Mouse (Mus musculus): ENCODE results near the gene Epb41l2. TPM values are rescaled to one million over a fixed set of nuclear protein-coding genes. Genes with fewer than 3 reads are reported as not detected.

Epb41l2 gene
- total RNA-seq, 4 experiments from 2014 or later, result 104 to 132 (median 122) TPM

GRCm38 (mm10) chr10:25365158-25365557, 5.6 kb downstream of the Epb41l2 start:
- no peak for DNase-seq (ENCODE audit: low spot score in 2 of 2)

DNA sequence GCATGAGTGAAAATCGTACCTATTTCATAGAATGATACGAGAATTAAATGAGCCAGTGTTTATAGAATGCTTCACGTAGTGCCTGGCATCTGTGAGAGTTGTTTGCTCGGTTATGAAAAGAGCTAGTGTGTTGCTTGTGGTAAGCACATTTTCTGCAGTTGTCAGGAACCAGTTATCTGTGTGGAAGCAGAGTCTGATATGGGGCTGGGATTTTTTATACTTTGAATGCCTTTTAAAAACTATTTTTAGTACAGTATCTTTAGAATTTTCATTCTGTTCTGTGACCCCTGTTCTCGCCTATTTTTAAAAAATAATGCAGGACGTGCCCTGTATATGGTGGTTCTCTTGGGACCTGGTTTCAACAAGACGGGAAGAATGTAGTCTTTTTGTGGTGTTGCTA, 6.1 kb downstream of the Epb41l2 start:
- DNase-seq (ENCODE audit: low spot score in 2 of 2), result no peak

DNA sequence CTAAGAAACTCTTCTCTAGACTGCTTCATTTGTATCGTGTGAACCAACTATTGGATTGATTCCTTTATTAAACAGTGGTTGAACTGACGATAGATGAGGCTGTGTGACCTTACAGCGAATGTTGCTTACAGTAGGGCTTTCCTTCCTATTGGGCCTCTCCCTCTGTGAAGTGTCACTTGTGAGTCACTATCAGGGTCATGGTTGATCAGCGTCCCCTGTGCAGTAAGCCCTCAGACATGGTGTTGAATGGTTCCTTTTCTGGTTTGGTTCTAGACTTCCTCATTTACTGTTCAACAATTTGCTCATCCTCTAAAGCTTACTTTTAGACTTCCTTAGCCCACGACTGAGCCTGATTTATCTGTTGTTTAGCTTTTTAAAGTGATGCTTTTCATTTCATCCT, 7.1 kb downstream of the Epb41l2 start:
- DNase-seq (ENCODE audit: low spot score in 2 of 2), result no peak

DNA sequence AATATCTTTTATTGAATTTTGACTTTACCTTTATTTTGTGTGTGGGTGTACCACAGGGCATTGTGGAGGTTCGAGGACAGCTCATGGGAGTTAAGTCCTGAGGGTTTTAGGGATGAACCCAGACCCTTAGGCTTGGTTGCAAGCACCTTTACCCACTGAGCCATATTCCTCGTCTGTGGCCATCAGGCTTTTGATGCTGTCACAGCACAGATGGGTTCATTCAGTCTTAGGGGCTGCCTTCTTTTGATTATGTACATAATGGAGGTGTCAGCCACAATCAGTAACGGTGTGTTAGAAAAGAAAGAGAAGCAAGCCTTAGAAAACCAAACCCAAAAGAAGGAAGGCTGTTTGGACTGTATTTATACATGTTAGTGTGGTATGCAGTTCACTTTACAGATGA, 9.3 kb downstream of the Epb41l2 start:
- no peak for DNase-seq (ENCODE audit: low spot score in 2 of 2)

GRCm38 (mm10) chr10:25369691-25370090, 10.1 kb downstream of the Epb41l2 start:
- DNase-seq (ENCODE audit: low spot score in 2 of 2), result no peak

GRCm38 (mm10) chr10:25371336-25371735, 11.7 kb downstream of the Epb41l2 start:
- no peak for DNase-seq (ENCODE audit: low spot score in 2 of 2)

GRCm38 (mm10) chr10:25371915-25372371, 12.3 kb downstream of the Epb41l2 start:
- no peak for DNase-seq (ENCODE audit: low spot score in 2 of 2)

- no peak for DNase-seq (ENCODE audit: low spot score in 2 of 2)
These were observed 13.0 kb downstream of the Epb41l2 start for GRCm38 (mm10) chr10:25372510-25373148.

- no peak for DNase-seq (ENCODE audit: low spot score in 2 of 2)
These were observed 15.4 kb downstream of the Epb41l2 start for GRCm38 (mm10) chr10:25375036-25375435.

GRCm38 (mm10) chr10:25380746-25381481, 21.3 kb downstream of the Epb41l2 start:
- no peak for DNase-seq (ENCODE audit: low spot score in 2 of 2)

GRCm38 (mm10) chr10:25381951-25382350, 22.4 kb downstream of the Epb41l2 start:
- DNase-seq (ENCODE audit: low spot score in 2 of 2), result no peak

- DNase-seq (ENCODE audit: low spot score in 2 of 2), result no peak
These were observed 23.6 kb downstream of the Epb41l2 start for GRCm38 (mm10) chr10:25383171-25383570.

- DNase-seq (ENCODE audit: low spot score in 2 of 2), result no peak
These were observed 24.8 kb downstream of the Epb41l2 start for GRCm38 (mm10) chr10:25384391-25384790.

- no peak for DNase-seq (ENCODE audit: low spot score in 2 of 2)
These were observed 26.4 kb downstream of the Epb41l2 start for GRCm38 (mm10) chr10:25385811-25386580.

DNA sequence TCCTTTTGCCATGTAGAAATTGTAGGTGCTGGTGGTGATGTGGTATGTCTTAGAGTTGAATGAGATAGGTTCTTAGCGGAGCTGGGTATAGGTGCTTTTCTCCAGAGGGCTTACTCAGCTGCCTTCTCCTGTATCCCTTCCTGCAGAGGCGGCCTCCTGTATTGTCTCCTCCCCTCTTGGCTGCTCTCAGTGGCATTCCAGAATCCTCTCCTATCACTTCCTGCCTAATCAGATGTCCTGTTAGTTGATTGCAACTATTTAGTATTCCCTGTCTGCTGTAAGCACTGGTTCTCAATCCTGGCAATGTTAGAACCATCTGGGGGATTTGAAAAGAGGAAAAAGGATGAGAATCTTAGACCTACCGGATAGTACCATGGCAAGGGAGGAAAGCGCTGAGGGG, 27.3 kb downstream of the Epb41l2 start:
- DNase-seq (ENCODE audit: low spot score in 2 of 2), result no peak

DNA sequence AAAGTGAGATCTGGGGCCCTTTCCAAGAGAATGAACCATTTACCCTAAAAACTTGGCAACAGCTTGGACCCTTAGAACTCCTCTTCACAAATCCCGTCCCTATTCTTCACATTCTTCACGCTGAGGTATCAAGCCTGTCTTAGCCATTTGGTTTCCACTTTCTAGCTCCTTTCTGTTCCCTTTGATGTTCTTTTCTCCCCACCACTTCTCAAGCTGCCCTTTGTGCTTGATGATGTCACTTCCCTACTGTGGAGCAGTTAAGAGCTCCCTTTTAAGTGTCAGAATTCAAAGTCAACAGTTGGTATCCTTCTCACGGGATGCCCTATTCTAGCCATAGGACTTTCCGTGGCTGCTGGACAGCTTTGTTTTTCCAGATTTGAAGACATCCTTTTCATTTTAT, 27.7 kb downstream of the Epb41l2 start:
- DNase-seq (ENCODE audit: low spot score in 2 of 2), result no peak

DNA sequence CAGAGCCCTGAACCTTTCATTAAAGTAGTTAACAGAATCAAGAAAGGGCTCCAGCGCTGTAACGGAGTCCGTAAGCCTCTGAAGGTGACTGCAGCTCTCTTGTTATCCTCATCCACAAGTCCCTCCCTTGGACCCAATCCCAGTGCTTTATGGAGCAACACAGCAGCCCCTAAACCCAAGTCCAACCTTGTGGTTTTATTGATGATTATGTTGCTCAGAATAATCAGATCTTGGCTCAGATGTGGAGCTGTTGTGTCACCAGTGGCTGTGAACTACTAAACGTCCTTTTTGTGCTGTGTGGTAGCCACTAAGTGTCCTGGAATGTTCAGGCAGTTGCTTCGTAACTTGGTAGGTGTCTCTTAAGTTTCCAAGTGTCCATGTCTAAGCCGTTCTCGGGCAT, 33.2 kb downstream of the Epb41l2 start:
- DNase-seq (ENCODE audit: low spot score in 2 of 2), result no peak

- DNase-seq (ENCODE audit: low spot score in 2 of 2), result no peak
These were observed 34.1 kb downstream of the Epb41l2 start for GRCm38 (mm10) chr10:25393721-25394120.

DNA sequence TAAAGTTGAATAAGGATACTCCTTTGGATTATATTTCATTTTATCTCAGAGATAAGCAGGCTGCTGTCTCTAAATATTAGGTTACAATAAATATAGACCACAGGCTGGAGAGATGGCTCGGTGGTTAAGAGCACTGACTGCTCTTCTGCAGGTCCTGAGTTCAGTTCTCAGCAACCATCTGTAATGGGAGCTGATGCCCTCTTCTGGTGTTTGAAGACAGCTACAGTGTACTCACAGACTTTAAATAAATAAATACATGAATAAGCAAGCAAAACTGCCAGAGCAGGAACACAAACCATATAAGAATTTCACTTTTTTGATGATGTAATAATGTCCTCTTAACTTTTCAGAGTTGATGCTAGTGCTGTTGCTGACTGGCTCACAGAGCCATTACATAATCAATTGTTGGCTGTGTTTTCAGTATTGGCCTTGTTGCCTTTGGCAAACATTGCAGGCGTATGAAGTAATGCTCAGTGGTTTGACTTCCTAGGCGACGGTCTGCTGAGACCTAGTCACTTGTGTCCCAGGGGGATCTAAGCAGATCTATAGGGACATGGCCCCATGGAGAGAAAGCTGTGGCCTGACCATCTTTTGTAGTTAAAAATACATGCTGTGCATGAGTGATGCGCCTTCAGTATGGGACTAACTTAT, 35.8 kb downstream of the Epb41l2 start:
- DNase-seq (ENCODE audit: low spot score in 2 of 2), result no peak

DNA sequence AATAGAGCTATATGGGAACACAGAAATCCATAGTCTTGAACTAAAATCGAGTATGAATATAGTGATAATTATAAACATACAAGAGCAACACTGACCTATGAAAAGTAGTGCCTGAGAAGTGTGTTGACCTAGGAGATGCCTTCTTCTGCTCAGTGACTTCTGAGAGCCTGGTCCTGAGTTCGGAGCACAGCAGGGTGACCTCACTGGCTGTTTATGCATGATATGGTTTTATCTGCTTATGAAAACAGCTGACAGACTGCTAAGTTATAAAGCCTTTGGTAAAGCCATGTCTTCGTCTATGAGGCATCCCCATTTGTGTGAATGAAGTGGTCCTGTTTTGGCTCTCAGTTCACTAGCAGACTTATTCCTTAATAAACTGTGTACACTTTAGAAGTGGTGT, 37.3 kb downstream of the Epb41l2 start:
- DNase-seq (ENCODE audit: low spot score in 2 of 2), result no peak

GRCm38 (mm10) chr10:25397767-25398690, 38.4 kb downstream of the Epb41l2 start:
- no peak for DNase-seq (ENCODE audit: low spot score in 2 of 2)
